Mouse (Mus musculus): Measurements from ENCODE around the gene Ascl5. TPM values are rescaled to one million over a fixed set of nuclear protein-coding genes. Genes with fewer than 3 reads are reported as not detected.

The Ascl5 gene
- total and polyA plus RNA-seq, 3 experiments: not detected

GRCm38 (mm10) chr1:136081161-136081560, 30.6 kb downstream of the Ascl5 start:
- Histone ChIP-seq H3K9me3 (replicated peaks; ENCODE audit: insufficient read depth, low read length) (no peaks in the 10 kb centered on the region), H3K4me1 (ENCODE audit: control insufficient read depth in 1 of 2, insufficient read depth in 2 of 2, low read length in 2 of 2) (no peaks in the 10 kb centered on the region), H3K27me3 (ENCODE audit: control insufficient read depth in 1 of 2, insufficient read depth in 2 of 2, low read length in 2 of 2) (peaks cover 0 to 3% of the 10 kb centered on the region in 2 experiments; a peak in 1 of 4 replicates), H3K27ac (ENCODE audit: control insufficient read depth, low read depth, low read length) (no peak overlapping the region), H3K36me3 (ENCODE audit: control insufficient read depth in 1 of 2, insufficient read depth in 2 of 2, low read length in 2 of 2) (no peaks in the 10 kb centered on the region), H3K4me3 (ENCODE audit: control insufficient read depth in 1 of 2, insufficient read depth in 1 of 2, low read depth in 2 of 2, low read length in 2 of 2) (no peak overlapping the region), H3K79me2 (ENCODE audit: control insufficient read depth, insufficient read depth, low read length, poor library complexity) (no peaks in the 10 kb centered on the region), H3K9ac (ENCODE audit: control insufficient read depth, low read depth, low read length, poor library complexity, severe bottlenecking) (no peak overlapping the region)
- TF ChIP-seq SMC3 (IDR thresholded peaks at IDR 0.05; ENCODE audit: low read depth, low read length) (no peak), POLR2A (IDR thresholded peaks at IDR 0.05; ENCODE audit: control insufficient read depth in 1 of 2, insufficient read depth in 1 of 2, low read depth in 1 of 2, low read length in 2 of 2, poor library complexity in 1 of 2) (no peak), GABPA (IDR thresholded peaks at IDR 0.05; ENCODE audit: low read depth, low read length) (no peak), RAD21 (IDR thresholded peaks at IDR 0.05; ENCODE audit: low read depth, low read length) (no peak), E2F4 (IDR thresholded peaks at IDR 0.05; ENCODE audit: borderline replicate concordance, low read depth, low read length) (no peak), ZKSCAN1 (IDR thresholded peaks at IDR 0.05; ENCODE audit: low read depth, low read length) (no peak), ELF1 (IDR thresholded peaks at IDR 0.05; ENCODE audit: low read depth, low read length) (no peak), RCOR1 (IDR thresholded peaks at IDR 0.05; ENCODE audit: low read depth, low read length) (no peak), ZNF384 (IDR thresholded peaks at IDR 0.05; ENCODE audit: low read depth, low read length) (no peak), BHLHE40 (IDR thresholded peaks at IDR 0.05; ENCODE audit: borderline replicate concordance, low read depth, low read length) (no peak), NRF1 (IDR thresholded peaks at IDR 0.05; ENCODE audit: insufficient read depth, low read depth, low read length, poor library complexity, severe bottlenecking) (no peak), ZC3H11A (IDR thresholded peaks at IDR 0.05; ENCODE audit: low read depth, low read length) (no peak), CTCF (IDR thresholded peaks at IDR 0.05 in 2 of 3, conservative IDR thresholded peaks at IDR 0.05 in 1 of 3; ENCODE audit: control insufficient read depth in 1 of 3, insufficient read depth in 1 of 3, low read depth in 2 of 3, low read length in 3 of 3, poor library complexity in 1 of 3, severe bottlenecking in 1 of 3) (no peak), POLR2AphosphoS2 (IDR thresholded peaks at IDR 0.05; ENCODE audit: low read length) (no peak), CHD1 (IDR thresholded peaks at IDR 0.05; ENCODE audit: low read depth, low read length) (no peak), GATA1 (IDR thresholded peaks at IDR 0.05; ENCODE audit: low read depth, low read length) (no peak)
- no peak for DNase-seq (ENCODE audit: low read depth, low spot score)

DNA sequence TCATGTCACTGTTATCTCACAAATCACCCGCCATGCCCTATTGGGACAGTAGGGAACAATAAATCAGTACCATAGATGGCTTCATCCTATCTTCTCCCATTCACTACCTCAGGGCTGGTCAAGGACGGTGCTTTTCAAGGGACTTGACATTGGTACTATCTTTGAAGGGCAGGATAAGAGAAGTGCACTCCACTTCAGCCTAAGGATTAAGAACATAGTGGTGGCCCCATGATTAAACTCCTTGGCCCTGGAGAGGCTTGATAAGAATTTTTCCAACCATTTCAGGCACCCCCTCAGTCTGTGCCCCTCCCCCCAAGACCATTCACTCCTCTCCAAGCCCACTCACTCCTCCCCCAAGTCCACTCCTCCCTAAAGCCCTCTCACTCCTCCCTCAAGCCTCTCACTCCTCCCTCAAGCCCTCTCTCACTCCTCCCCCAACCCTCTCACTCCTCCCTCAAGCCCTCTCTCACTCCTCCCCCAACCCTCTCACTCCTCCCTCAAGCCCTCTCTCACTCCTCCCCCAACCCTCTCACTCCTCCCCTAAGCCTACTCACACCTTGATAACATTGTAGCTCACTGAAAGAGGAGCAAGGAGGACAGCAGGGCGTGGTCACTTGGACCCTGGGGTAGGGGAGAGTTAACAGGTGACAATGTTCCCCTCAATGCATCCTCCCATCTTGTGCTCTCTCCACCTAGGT, 35.5 kb downstream of the Ascl5 start:
- H3K36me3 ChIP-seq (ENCODE audit: control insufficient read depth in 1 of 2, insufficient read depth in 2 of 2, low read length in 2 of 2): no peaks in the 10 kb centered on the region
- no peak for DNase-seq (ENCODE audit: low read depth, low spot score)
- TF ChIP-seq CHD2 (IDR thresholded peaks at IDR 0.05; ENCODE audit: low read length): no peak
- no peak for TF ChIP-seq MAX (IDR thresholded peaks at IDR 0.05; ENCODE audit: low read length)
- TF ChIP-seq EP300 (IDR thresholded peaks at IDR 0.05; ENCODE audit: low read depth in 1 of 2, low read length in 2 of 2): no peak
- TF ChIP-seq GATA1 (IDR thresholded peaks at IDR 0.05; ENCODE audit: low read depth, low read length): no peak
- no peak for TF ChIP-seq POLR2AphosphoS2 (IDR thresholded peaks at IDR 0.05; ENCODE audit: low read length)
- no peak for TF ChIP-seq ELF1 (IDR thresholded peaks at IDR 0.05; ENCODE audit: low read depth, low read length)
- no peak for TF ChIP-seq MAFK (IDR thresholded peaks at IDR 0.05; ENCODE audit: borderline replicate concordance, low read depth, low read length)
- no peak for TF ChIP-seq ZC3H11A (IDR thresholded peaks at IDR 0.05; ENCODE audit: low read depth, low read length)
- TF ChIP-seq TBP (IDR thresholded peaks at IDR 0.05; ENCODE audit: low read depth, low read length): no peak
- TF ChIP-seq MYC (IDR thresholded peaks at IDR 0.05; ENCODE audit: low read depth, low read length): no peak
- no peak for TF ChIP-seq NELFE (IDR thresholded peaks at IDR 0.05; ENCODE audit: low read depth, low read length)
- no peak for TF ChIP-seq CHD1 (IDR thresholded peaks at IDR 0.05; ENCODE audit: low read depth, low read length)
- no peak for TF ChIP-seq RAD21 (IDR thresholded peaks at IDR 0.05; ENCODE audit: low read depth, low read length)
- TF ChIP-seq BHLHE40 (IDR thresholded peaks at IDR 0.05; ENCODE audit: borderline replicate concordance, low read depth, low read length): no peak
- TF ChIP-seq TCF12 (IDR thresholded peaks at IDR 0.05; ENCODE audit: low read depth, low read length): no peak
- TF ChIP-seq POLR2AphosphoS5 (IDR thresholded peaks at IDR 0.05; ENCODE audit: borderline replicate concordance, low read depth, low read length): no peak
- peaks cover 1 to 3% of the 10 kb centered on the region in 2 experiments; a peak in 3 of 4 replicates for H3K27me3 ChIP-seq (ENCODE audit: control insufficient read depth in 1 of 2, insufficient read depth in 2 of 2, low read length in 2 of 2)
- no peak overlapping the region for H3K9ac ChIP-seq (ENCODE audit: control insufficient read depth, low read depth, low read length, poor library complexity, severe bottlenecking)
- H3K79me2 ChIP-seq (ENCODE audit: control insufficient read depth, insufficient read depth, low read length, poor library complexity): no peaks in the 10 kb centered on the region
- H3K4me1 ChIP-seq (ENCODE audit: control insufficient read depth in 1 of 2, insufficient read depth in 2 of 2, low read length in 2 of 2): no peaks in the 10 kb centered on the region
- no peak overlapping the region for H3K27ac ChIP-seq (ENCODE audit: control insufficient read depth, low read depth, low read length)
- H3K4me3 ChIP-seq (ENCODE audit: control insufficient read depth in 1 of 2, insufficient read depth in 1 of 2, low read depth in 2 of 2, low read length in 2 of 2): no peak overlapping the region
- no peaks in the 10 kb centered on the region for H3K9me3 ChIP-seq (replicated peaks; ENCODE audit: insufficient read depth, low read length)

Data from MEL (cell line).